Mouse (Mus musculus): Measurements from ENCODE around the gene Tmprss13. TPM values are rescaled to one million over a fixed set of nuclear protein-coding genes. Genes with fewer than 3 reads are reported as not detected.

The Tmprss13 gene
- polyA plus RNA-seq (2014; fragmentation: Nextera tagmentation; extraction: Ambion mirVana), result 0.06 and 0.19 TPM in 2 replicates

GRCm38 (mm10) chr9:45318855-45319254 lies at the start of gene Tmprss13:
Gene Tmprss13, plus strand, starts transcription at chr9:45319100.
- DNase-seq (ENCODE audit: low spot score), result no peak

GRCm38 (mm10) chr9:45272213-45272612 lies 46.7 kb upstream of the Tmprss13 start:
- no peak overlapping the region for H3K9ac ChIP-seq (ENCODE audit: low read depth, low read length)
- H3K27me3 ChIP-seq (ENCODE audit: control insufficient read depth, insufficient read depth, low read length), result peaks cover 11% of the 10 kb centered on the region; the same call in 1 of the 2 replicates
- no peak for ATAC-seq (ENCODE audit: low FRiP score)
- no peak overlapping the region for H3K4me3 ChIP-seq (ENCODE audit: low read depth, low read length)
- no peaks in the 10 kb centered on the region for H3K36me3 ChIP-seq (ENCODE audit: control insufficient read depth, insufficient read depth, low read length)
- 0 out of 2 replicates have a peak, but pooled peaks cover 2% of the 10 kb centered on the region for H3K4me1 ChIP-seq (replicated peaks; ENCODE audit: control insufficient read depth, insufficient read depth, low read length)
- no peak overlapping the region for H3K27ac ChIP-seq (ENCODE audit: low read depth, low read length)
- 37% methylated on average over 5 of the region's 5 CpGs for WGBS
- no peaks in the 10 kb centered on the region for H3K9me3 ChIP-seq (ENCODE audit: control insufficient read depth, low read length)
- no peak overlapping the region for H3K4me2 ChIP-seq (replicated peaks; ENCODE audit: low read depth, low read length)
- no peak for DNase-seq (ENCODE audit: low spot score)

More at GRCm38 (mm10) chr9:45318855-45319254, at the start of gene Tmprss13:
- Histone ChIP-seq H3K9me3 (ENCODE audit: control insufficient read depth, low read length) (no peaks in the 10 kb centered on the region), H3K4me2 (replicated peaks; ENCODE audit: low read depth, low read length) (no peak within 1 kb of the TSS), H3K4me1 (replicated peaks; ENCODE audit: control insufficient read depth, insufficient read depth, low read length) (no peaks in the 10 kb centered on the region), H3K4me3 (ENCODE audit: low read depth, low read length) (no peak within 1 kb of the TSS), H3K27ac (ENCODE audit: low read depth, low read length) (no peak within 1 kb of the TSS), H3K36me3 (ENCODE audit: control insufficient read depth, insufficient read depth, low read length) (no peaks in the 10 kb centered on the region), H3K9ac (ENCODE audit: low read depth, low read length) (no peak within 1 kb of the TSS), H3K27me3 (ENCODE audit: control insufficient read depth, insufficient read depth, low read length) (no peaks in the 10 kb centered on the region)
- no peak for ATAC-seq (ENCODE audit: low FRiP score)
- 48% methylated on average over 14 of the region's 14 CpGs for WGBS

- no peak for ATAC-seq (ENCODE audit: low FRiP score)
- Histone ChIP-seq H3K4me1 (replicated peaks; ENCODE audit: control insufficient read depth, insufficient read depth, low read length) (no peaks in the 10 kb centered on the region), H3K4me2 (replicated peaks; ENCODE audit: low read depth, low read length) (no peak overlapping the region), H3K27me3 (ENCODE audit: control insufficient read depth, insufficient read depth, low read length) (peaks cover 4% of the 10 kb centered on the region; the same call in 1 of the 2 replicates), H3K9me3 (ENCODE audit: control insufficient read depth, low read length) (no peaks in the 10 kb centered on the region), H3K4me3 (ENCODE audit: low read depth, low read length) (no peak overlapping the region), H3K27ac (ENCODE audit: low read depth, low read length) (no peak overlapping the region), H3K36me3 (ENCODE audit: control insufficient read depth, insufficient read depth, low read length) (no peaks in the 10 kb centered on the region), H3K9ac (ENCODE audit: low read depth, low read length) (no peak overlapping the region)
- no peak for DNase-seq (ENCODE audit: low spot score)
- 89% methylated on average over 4 of the region's 4 CpGs for WGBS
These were observed 44.7 kb upstream of the Tmprss13 start for GRCm38 (mm10) chr9:45274218-45274617.

- H3K4me2 ChIP-seq (replicated peaks; ENCODE audit: low read depth, low read length), result no peak overlapping the region
- ATAC-seq (ENCODE audit: low FRiP score), result no peak
- 88% methylated on average over 2 of the region's 2 CpGs for WGBS
These were observed 44.3 kb upstream of the Tmprss13 start for GRCm38 (mm10) chr9:45274635-45275034.

GRCm38 (mm10) chr9:45280059-45280458 lies 38.8 kb upstream of the Tmprss13 start:
- no peaks in the 10 kb centered on the region for H3K9me3 ChIP-seq (ENCODE audit: control insufficient read depth, low read length)
- no peak for DNase-seq (ENCODE audit: low spot score)
- H3K27me3 ChIP-seq (ENCODE audit: control insufficient read depth, insufficient read depth, low read length), result no peaks in the 10 kb centered on the region
- H3K4me1 ChIP-seq (replicated peaks; ENCODE audit: control insufficient read depth, insufficient read depth, low read length), result no peaks in the 10 kb centered on the region
- no peak overlapping the region for H3K9ac ChIP-seq (ENCODE audit: low read depth, low read length)
- no peak for ATAC-seq (ENCODE audit: low FRiP score)
- H3K4me3 ChIP-seq (ENCODE audit: low read depth, low read length), result no peak overlapping the region
- no peak overlapping the region for H3K4me2 ChIP-seq (replicated peaks; ENCODE audit: low read depth, low read length)
- 81% methylated on average over 3 of the region's 3 CpGs for WGBS
- no peaks in the 10 kb centered on the region for H3K36me3 ChIP-seq (ENCODE audit: control insufficient read depth, insufficient read depth, low read length)
- no peak overlapping the region for H3K27ac ChIP-seq (ENCODE audit: low read depth, low read length)

More at GRCm38 (mm10) chr9:45274635-45275034, 44.3 kb upstream of the Tmprss13 start:
- no peak overlapping the region for H3K9ac ChIP-seq (ENCODE audit: low read depth, low read length)
- DNase-seq (ENCODE audit: low spot score), result no peak
- H3K4me1 ChIP-seq (replicated peaks; ENCODE audit: control insufficient read depth, insufficient read depth, low read length), result no peaks in the 10 kb centered on the region
- no peaks in the 10 kb centered on the region for H3K9me3 ChIP-seq (ENCODE audit: control insufficient read depth, low read length)
- H3K36me3 ChIP-seq (ENCODE audit: control insufficient read depth, insufficient read depth, low read length), result no peaks in the 10 kb centered on the region
- no peaks in the 10 kb centered on the region; the same call in 1 of the 2 replicates for H3K27me3 ChIP-seq (ENCODE audit: control insufficient read depth, insufficient read depth, low read length)
- no peak overlapping the region for H3K4me3 ChIP-seq (ENCODE audit: low read depth, low read length)
- H3K27ac ChIP-seq (ENCODE audit: low read depth, low read length), result no peak overlapping the region

- Histone ChIP-seq H3K4me2 (replicated peaks; ENCODE audit: low read depth, low read length) (no peak overlapping the region), H3K27me3 (ENCODE audit: control insufficient read depth, insufficient read depth, low read length) (no peaks in the 10 kb centered on the region), H3K9me3 (ENCODE audit: control insufficient read depth, low read length) (no peaks in the 10 kb centered on the region), H3K9ac (ENCODE audit: low read depth, low read length) (no peak overlapping the region), H3K4me3 (ENCODE audit: low read depth, low read length) (no peak overlapping the region), H3K4me1 (replicated peaks; ENCODE audit: control insufficient read depth, insufficient read depth, low read length) (no peaks in the 10 kb centered on the region), H3K36me3 (ENCODE audit: control insufficient read depth, insufficient read depth, low read length) (no peaks in the 10 kb centered on the region), H3K27ac (ENCODE audit: low read depth, low read length) (no peak overlapping the region)
- DNase-seq (ENCODE audit: low spot score) (no peak), ATAC-seq (ENCODE audit: low FRiP score) (no peak)
- WGBS, result 80% methylated on average over 3 of the region's 3 CpGs
These were observed 38.0 kb upstream of the Tmprss13 start for GRCm38 (mm10) chr9:45280891-45281290.

- H3K36me3 ChIP-seq (ENCODE audit: control insufficient read depth, insufficient read depth, low read length), result no peaks in the 10 kb centered on the region
- H3K27ac ChIP-seq (ENCODE audit: low read depth, low read length), result no peak overlapping the region
- ATAC-seq (ENCODE audit: low FRiP score), result no peak
- no peaks in the 10 kb centered on the region for H3K4me1 ChIP-seq (replicated peaks; ENCODE audit: control insufficient read depth, insufficient read depth, low read length)
- WGBS, result 88% methylated on average over 5 of the region's 5 CpGs
- no peak overlapping the region for H3K9ac ChIP-seq (ENCODE audit: low read depth, low read length)
- H3K4me3 ChIP-seq (ENCODE audit: low read depth, low read length), result no peak overlapping the region
- no peaks in the 10 kb centered on the region for H3K9me3 ChIP-seq (ENCODE audit: control insufficient read depth, low read length)
- no peak for DNase-seq (ENCODE audit: low spot score)
- H3K27me3 ChIP-seq (ENCODE audit: control insufficient read depth, insufficient read depth, low read length), result no peaks in the 10 kb centered on the region
- H3K4me2 ChIP-seq (replicated peaks; ENCODE audit: low read depth, low read length), result no peak overlapping the region
These were observed 36.4 kb upstream of the Tmprss13 start for GRCm38 (mm10) chr9:45282466-45282865.

- DNase-seq (ENCODE audit: low spot score) (no peak), ATAC-seq (ENCODE audit: low FRiP score) (no peak)
- 87% methylated on average over 11 of the region's 11 CpGs for WGBS
- H3K36me3 ChIP-seq (ENCODE audit: control insufficient read depth, insufficient read depth, low read length), result no peaks in the 10 kb centered on the region
- no peak overlapping the region for H3K9ac ChIP-seq (ENCODE audit: low read depth, low read length)
- H3K27ac ChIP-seq (ENCODE audit: low read depth, low read length), result no peak overlapping the region
- H3K4me3 ChIP-seq (ENCODE audit: low read depth, low read length), result no peak overlapping the region
- H3K4me2 ChIP-seq (replicated peaks; ENCODE audit: low read depth, low read length), result no peak overlapping the region
- no peaks in the 10 kb centered on the region for H3K4me1 ChIP-seq (replicated peaks; ENCODE audit: control insufficient read depth, insufficient read depth, low read length)
- H3K27me3 ChIP-seq (ENCODE audit: control insufficient read depth, insufficient read depth, low read length), result no peaks in the 10 kb centered on the region
- no peaks in the 10 kb centered on the region for H3K9me3 ChIP-seq (ENCODE audit: control insufficient read depth, low read length)
These were observed 27.3 kb upstream of the Tmprss13 start for GRCm38 (mm10) chr9:45291481-45292168.

All from hindbrain, embryonic 11.5 days (tissue).